Mouse (Mus musculus): ENCODE measurements around the gene Slc48a1.
A peak's percentile ranks its signal among the peaks of the same experiment; 100 is the strongest.

The Slc48a1 gene

DNA sequence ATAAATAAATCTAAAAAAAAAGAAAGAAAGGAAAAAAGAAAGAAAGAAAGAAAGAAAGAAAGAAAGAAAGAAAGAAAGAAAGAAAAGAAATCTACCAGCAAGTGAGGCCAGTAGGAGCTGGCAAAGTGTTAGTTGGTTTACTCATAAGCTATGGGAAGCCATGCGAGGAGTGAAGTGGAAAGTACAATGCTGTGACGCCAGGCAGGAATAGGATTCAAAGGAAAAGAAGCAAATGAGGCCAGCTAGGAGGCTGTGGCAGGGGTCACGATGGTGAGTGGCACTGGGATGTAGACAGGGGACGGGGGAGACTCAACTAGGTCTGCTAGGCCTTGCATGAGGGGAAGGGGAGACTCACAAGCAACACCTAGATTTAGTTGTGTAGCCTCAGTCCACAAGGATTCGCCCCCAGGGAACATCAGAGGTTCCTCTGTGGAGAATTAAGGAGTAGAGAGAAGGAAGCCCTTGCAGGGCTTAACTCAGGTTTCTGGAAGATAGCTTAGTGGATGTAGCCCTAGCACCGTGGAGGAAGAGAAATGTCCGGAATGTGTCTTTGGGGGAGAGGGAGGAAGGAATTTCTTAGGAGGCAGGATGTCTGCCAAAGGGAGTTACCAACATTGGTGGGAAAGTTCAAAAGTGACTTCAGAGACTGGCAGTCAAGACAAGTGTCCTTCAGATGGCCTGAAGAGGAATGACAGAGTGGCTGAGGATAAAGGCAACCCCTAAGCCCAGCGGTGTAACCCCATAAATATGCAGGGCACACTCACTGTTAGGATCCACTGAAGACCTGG is at the start of gene Slc48a1:
Gene Slc48a1 (plus strand): TSS at position 210 of the 788 bp plus-strand sequence.
- DNase-seq (ENCODE audit: low spot score in 2 of 2): no peak

DNA sequence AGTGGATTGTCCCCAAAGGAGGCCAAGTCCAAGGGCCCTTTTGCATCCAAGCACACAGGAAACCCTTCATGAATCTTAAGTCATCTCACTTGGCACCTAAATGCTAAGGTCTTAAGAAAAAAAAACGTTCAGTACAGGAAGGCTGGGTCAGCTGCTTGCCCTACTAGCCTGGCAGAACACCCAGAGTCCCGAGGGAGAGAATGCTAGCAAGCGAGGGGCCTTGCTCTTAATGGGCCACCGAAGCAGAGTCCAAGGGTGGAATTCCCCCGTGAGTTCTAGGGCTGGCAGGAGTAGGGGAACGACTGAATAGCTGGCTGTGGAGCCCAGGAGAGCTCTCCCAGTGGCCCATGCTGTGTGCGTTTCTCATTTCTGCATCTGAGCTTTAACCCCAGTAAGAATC is 49.5 kb upstream of the Slc48a1 start:
- peak; percentile 25 to 46 for DNase-seq (ENCODE audit: low spot score in 2 of 2)

DNA sequence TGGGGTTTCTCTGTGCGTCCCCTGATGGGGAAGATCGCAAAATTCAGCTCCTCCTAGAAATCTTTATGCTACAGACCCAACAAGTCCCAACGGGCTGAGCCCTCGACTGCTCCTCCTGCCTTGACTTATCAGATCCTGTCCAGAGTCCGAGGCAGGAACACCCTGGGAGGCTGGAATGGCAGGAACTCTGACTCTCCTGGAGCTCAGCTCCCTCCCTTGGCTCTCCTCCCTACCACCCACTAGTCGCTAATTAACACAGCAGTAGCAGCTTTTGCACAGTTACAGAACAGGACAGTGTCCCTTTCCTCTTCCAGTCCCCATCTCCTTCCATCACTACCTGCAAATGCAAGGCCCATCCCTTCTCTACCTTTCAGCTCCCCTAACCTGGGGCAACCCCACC is 48.0 kb upstream of the Slc48a1 start:
- DNase-seq (ENCODE audit: low spot score in 2 of 2): no peak

DNA sequence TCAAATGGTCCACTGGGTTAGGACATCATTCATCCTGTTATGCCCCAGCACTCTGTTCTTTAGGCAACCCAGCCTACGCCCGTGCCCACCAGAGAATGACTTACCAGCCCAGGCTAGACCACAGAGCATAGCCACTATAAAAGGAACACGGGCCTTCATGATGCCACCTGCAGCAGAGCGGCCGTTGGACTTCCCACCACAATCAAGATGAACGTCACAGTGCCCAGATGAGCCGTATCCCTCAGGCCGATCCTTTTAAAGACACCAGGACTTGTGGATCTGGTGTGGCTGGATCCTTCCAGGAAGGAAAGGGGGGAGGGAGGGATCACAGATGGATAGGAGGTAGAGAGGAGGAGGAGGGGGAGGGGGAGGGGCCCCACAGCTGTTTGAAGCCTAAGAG is 47.2 kb upstream of the Slc48a1 start, which contains the start of gene Endou:
Gene Endou (minus strand): TSS at position 229 of the 400 bp plus-strand sequence.
- no peak for DNase-seq (ENCODE audit: low spot score in 2 of 2)

DNA sequence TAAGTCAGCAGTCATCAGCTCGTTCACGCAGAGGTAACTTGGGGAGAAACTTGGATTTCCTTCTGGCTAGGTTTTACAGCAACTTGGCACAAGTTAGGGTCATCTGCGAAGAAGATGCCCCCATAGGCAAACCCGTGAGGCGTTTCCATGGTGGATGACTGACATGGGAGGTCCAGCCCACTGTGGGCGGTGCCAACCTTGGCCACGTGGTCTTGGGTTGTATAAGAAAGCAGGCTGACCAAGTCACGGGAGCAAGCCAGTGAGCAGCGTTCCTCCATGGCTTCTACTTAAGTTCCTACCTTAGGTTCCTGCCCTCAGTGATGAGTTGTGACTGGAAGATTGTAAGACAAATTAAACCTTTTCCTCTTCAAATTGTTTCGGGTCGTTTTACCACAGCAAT is 46.3 kb upstream of the Slc48a1 start:
- no peak for DNase-seq (ENCODE audit: low spot score in 2 of 2)

GRCm38 (mm10) chr15:97738923-97739322 is 39.4 kb upstream of the Slc48a1 start:
- no peak for DNase-seq (ENCODE audit: low spot score in 2 of 2)

GRCm38 (mm10) chr15:97740283-97740732 is 38.0 kb upstream of the Slc48a1 start:
- DNase-seq (ENCODE audit: low spot score in 2 of 2): no peak

GRCm38 (mm10) chr15:97741662-97742061 is 36.7 kb upstream of the Slc48a1 start:
- DNase-seq (ENCODE audit: low spot score in 2 of 2): no peak

DNA sequence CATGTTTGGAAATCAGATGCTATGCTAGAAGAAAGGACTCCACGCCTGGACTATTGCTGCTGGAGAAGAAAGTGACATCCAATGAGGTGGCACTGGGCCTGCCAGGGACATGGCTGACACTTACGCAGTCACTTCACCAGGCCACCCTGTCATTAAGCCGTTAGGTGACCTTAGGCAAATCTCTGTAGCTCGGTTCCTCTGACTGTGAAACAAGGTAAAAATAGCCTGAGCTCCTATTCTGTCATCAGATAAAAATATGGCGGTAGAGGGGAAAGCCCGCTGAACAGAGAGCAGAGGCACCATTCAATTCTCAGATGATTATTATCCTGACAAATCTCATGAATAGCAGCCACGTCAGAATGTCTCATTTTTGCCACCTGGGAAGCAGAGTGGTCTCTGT is 36.2 kb upstream of the Slc48a1 start:
- DNase-seq (ENCODE audit: low spot score in 2 of 2): no peak

DNA sequence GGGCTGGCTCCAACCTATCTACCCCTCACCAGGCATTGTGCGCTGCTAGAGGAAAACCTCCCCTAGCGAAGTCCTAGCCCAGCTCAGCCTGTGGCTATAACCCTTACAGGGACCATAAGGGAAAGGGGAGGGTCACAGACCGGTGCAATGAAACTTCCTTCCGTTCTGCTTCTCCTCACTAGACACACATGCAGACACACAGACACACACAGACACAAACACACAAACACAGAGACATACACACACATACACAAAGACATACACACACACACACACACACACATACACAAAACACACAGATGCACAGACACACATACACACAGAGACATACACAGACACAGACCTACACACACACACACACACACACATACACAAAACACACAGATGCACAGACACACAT is 35.7 kb upstream of the Slc48a1 start:
- DNase-seq (ENCODE audit: low spot score in 2 of 2): no peak

GRCm38 (mm10) chr15:97743210-97743609 is 35.1 kb upstream of the Slc48a1 start:
- no peak for DNase-seq (ENCODE audit: low spot score in 2 of 2)

DNA sequence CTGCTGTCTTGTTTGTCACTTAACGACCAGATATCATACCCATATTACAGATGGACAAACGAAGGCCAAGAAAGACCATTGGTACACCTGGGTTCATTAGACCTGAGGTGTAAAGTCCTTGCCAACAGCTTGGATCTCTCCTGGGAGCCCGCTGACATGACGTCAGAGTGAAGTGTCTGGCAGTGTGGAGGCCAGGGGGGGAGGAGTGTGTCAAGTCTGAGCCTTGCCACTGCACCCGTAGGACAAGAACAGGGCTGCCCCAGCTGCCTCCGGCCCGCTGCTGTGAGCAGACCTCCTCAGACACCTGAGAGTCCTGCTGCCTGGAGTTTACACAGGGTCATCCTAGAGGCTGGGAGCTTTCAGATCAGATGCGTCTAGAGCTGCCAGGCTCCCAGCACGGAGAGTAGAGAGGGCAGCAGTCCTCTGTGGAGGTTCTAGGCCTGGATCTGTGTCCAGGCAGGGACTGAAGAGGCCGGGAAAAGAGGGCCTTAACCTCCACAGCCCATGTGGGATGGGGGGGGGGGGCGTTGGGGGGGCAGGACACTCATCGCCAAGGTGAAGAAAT is 34.3 kb upstream of the Slc48a1 start:
- DNase-seq (ENCODE audit: low spot score in 2 of 2): no peak

DNA sequence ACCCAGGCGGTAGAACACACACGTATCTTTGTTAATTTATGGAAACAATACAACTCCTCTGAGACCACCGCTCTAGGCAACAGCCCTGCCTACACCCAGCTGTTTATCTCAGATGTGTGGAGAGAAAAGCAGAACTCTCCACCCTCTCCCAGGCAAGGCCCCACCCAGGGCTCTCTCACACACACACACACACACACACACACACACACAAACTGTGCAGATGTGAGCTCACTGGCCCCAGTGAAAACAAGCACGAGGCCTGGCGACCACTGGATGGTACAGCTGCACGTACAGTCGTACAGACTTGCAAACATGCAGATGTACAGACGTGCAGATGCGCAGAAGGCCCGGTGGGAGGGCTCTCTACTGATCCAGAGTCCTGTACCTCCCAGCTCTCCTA is 33.4 kb upstream of the Slc48a1 start:
- no peak for DNase-seq (ENCODE audit: low spot score in 2 of 2)

- no peak for DNase-seq (ENCODE audit: low spot score in 2 of 2)
Observed at GRCm38 (mm10) chr15:97745331-97745730, 33.0 kb upstream of the Slc48a1 start.

GRCm38 (mm10) chr15:97746278-97746677 is 32.0 kb upstream of the Slc48a1 start:
- DNase-seq (ENCODE audit: low spot score in 2 of 2): no peak

- no peak for DNase-seq (ENCODE audit: low spot score in 2 of 2)
Observed at GRCm38 (mm10) chr15:97746748-97747147, 31.6 kb upstream of the Slc48a1 start.

DNA sequence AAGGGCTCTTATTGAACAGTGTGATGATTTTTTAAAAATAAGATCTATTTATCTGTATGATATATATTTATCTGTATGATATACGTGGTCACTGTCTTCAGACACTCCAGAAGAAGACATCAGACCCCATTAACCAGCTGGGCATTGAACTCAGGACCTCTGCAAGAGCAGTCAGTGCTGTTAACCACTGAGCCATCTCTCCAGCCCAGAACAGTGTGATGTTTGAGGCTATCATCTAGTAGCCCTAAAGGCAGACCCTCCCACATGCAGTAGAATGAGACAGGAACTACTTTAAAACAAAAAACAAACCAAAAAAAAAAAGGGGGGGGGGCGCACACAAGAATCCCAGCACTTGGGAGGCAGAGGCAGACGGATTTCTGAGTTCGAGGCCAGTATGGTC is 30.8 kb upstream of the Slc48a1 start:
- no peak for DNase-seq (ENCODE audit: low spot score in 2 of 2)

DNA sequence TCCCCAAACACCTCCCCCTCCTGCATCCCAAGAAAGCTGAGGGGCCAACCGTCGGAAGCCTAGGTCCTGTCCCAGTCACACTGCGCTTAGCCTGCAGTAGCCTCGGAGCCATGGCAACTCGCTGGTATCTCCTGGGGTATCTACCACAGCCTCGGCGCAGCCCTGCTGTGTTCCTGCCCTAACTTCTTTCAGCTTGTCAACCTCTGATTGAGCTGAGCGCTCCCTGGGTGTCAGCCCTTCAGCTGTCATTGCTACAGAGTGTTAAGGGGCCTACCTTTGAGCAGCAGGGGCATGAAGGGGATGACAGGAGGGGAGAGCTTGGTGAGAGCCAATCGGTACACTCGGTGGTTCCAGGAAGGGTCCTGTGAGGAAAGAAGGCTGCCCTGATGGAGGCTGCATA is 30.0 kb upstream of the Slc48a1 start:
- no peak for DNase-seq (ENCODE audit: low spot score in 2 of 2)

GRCm38 (mm10) chr15:97748964-97749363 is 29.4 kb upstream of the Slc48a1 start:
- no peak for DNase-seq (ENCODE audit: low spot score in 2 of 2)

DNA sequence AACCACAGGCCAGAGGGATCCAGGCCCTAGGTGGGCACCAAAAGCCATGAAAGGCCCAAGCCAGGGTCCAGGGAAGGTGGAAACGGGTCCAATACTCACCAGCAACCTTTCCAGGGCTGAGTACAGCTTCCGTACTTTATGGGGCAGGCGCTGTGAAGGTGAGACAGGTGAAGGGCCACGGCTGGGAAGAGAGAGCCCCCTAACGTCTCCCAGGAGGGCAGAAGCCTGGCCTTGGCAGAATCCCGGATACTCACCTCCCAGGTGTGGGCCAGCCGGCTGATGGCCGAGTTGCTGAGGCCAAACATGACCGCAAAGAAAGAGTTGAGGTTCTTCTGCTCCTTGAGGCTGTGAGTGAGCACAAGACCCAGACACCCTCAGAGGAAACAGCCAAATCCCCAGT is 28.9 kb upstream of the Slc48a1 start:
- no peak for DNase-seq (ENCODE audit: low spot score in 2 of 2)

GRCm38 (mm10) chr15:97749841-97750240 is 28.5 kb upstream of the Slc48a1 start:
- no peak for DNase-seq (ENCODE audit: low spot score in 2 of 2)

- peak; percentile 67 to 82 for DNase-seq (ENCODE audit: low spot score in 2 of 2)
Observed at GRCm38 (mm10) chr15:97750697-97751096, 27.6 kb upstream of the Slc48a1 start.

- DNase-seq (ENCODE audit: low spot score in 2 of 2): no peak
Observed at GRCm38 (mm10) chr15:97751676-97752075, 26.6 kb upstream of the Slc48a1 start.

All from left cerebral cortex, adult 9 months (tissue).